Mouse (Mus musculus) lung, adult 2 months (tissue): Measurements from ENCODE around the gene E2f2.
A peak's percentile ranks its signal among the peaks of the same experiment; 100 is the strongest.

ENCODE experiments used
- CTCF ChIP-seq: fragments of 200-500 bp; IDR thresholded peaks from 2 replicates; pipeline ENCODE4 v1.5.1; 2011; ENCODE audit warnings: mild to moderate bottlenecking, low read length, control low read depth; ENCODE audit not compliant: insufficient read depth
- POLR2A ChIP-seq: fragments of 200-500 bp; IDR thresholded peaks from 2 replicates; pipeline ENCODE4 v1.6.1; 2011; ENCODE audit warnings: low read depth, mild to moderate bottlenecking, control low read depth, low read length, borderline replicate concordance; ENCODE audit errors: extremely low read depth

DNA sequence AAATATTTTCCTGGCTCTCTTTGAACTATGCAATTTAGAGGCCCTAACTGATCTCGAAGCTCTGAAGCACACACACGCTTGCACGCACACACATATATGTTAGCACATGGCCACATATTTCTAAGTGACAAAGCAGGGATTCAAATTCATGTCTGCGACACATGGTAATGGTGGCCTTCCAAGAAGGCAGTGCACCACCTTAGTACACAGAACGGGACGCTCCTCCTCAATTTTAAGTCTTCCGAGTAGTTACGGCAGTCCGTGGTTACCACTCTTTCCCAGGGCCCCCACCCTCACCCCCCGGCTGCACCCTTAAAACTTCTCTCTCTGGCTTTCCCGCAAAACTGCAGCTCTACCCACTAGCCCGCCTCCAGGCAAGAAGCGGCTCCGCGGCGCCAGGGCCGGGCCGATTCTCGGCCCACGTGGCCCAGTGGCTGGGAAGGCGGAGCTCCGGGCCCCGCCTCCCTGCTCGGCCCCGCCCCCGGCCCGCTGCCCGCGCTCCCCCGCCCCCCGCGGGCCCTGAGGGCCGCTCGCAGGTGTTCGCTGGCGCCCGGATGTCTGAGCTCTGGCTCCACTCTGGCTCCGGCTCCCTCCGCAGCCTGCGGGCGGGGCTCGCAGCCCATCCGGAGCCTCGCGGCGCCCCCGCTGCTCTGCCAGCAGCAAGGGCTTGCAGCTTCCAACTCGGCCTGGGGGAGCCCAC is 24.6 kb upstream of the E2f2 start:
- peak; percentile 78 for TF ChIP-seq POLR2A
- TF ChIP-seq CTCF = no peak
